Mouse (Mus musculus): Measurements from ENCODE around the gene Dyrk1b. TPM values are rescaled to one million over a fixed set of nuclear protein-coding genes. Genes with fewer than 3 reads are reported as not detected.
A peak's percentile ranks its signal among the peaks of the same experiment; 100 is the strongest.
"Not testable (repeated sequence)": the region's sequence is repeated elsewhere in the genome, so short reads cannot be mapped to it uniquely, and the experiment has no call there.

The Dyrk1b gene
- total RNA-seq, 1 experiment, result 3.9 TPM

DNA sequence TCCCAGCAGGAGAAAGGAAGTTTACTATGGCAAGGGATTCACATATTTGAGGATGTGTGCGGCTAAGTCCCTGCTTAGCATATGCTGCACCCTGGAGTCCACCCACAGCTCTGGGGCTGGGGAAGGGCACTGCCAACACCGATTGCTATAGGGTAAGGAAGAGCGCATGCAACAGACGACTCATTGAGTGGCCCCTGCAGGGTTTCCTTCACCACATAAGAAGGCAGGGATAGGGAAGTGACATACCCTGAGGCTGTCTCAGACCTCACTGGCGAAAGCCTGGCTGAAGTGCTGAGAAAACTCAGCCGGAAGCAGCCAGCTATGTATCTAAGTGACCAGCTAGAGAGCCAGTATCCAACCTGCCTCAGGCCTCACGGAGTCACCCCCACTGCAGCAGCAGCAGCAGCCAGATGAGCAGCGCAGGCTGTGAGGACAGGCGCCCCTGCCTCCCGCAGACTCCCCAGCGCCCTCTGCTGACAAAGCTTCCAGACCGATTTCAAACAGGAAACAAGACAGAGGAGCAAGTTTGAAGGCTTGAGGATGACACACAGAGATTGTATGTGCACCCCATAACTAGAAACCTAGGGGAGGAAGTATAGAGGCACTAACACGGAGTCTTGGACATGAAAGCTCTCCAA is 27.6 kb upstream of the Dyrk1b start:
- Histone ChIP-seq H3K4me1 (ENCODE audit: control insufficient read depth in 2 of 2, insufficient read depth in 2 of 2, low read length in 2 of 2, poor library complexity in 1 of 2) (peaks cover 0 to 15% of the 10 kb centered on the region in 2 experiments; a peak in 2 of 4 replicates), H3K4me3 (ENCODE audit: insufficient read depth in 1 of 2, low read depth in 1 of 2, low read length in 2 of 2, poor library complexity in 1 of 2, severe bottlenecking in 1 of 2) (no peak overlapping the region), H3K27ac (ENCODE audit: insufficient read depth, low read depth, low read length, poor library complexity, severe bottlenecking) (no peak overlapping the region), H3K9me3 (ENCODE audit: control insufficient read depth, insufficient read depth, low read depth, low read length) (no peaks in the 10 kb centered on the region), H3K9ac (ENCODE audit: insufficient read depth, low read depth, low read length, poor library complexity, severe bottlenecking) (no peak overlapping the region), H3K36me3 (ENCODE audit: control insufficient read depth, insufficient read depth, low read length, poor library complexity, severe bottlenecking) (no peaks in the 10 kb centered on the region)
- no peak for DNase-seq (ENCODE audit: low read depth, low spot score)
- TF ChIP-seq ZNF384 (IDR thresholded peaks at IDR 0.05; ENCODE audit: low read depth, low read length) (no peak), MAFK (IDR thresholded peaks at IDR 0.05; ENCODE audit: insufficient read depth, low read depth, low read length) (no peak), CHD2 (IDR thresholded peaks at IDR 0.05; ENCODE audit: low read depth, low read length) (no peak), HCFC1 (IDR thresholded peaks at IDR 0.05; ENCODE audit: borderline replicate concordance, insufficient read depth, low read length) (no peak), ZC3H11A (IDR thresholded peaks at IDR 0.05; ENCODE audit: borderline replicate concordance, low read depth, low read length) (no peak)
- in situ Hi-C loops (cut with MboI; ENCODE audit: low sequenced_read_pairs in 2 of 2, unreplicated experiment in 2 of 2), result no loop called here

DNA sequence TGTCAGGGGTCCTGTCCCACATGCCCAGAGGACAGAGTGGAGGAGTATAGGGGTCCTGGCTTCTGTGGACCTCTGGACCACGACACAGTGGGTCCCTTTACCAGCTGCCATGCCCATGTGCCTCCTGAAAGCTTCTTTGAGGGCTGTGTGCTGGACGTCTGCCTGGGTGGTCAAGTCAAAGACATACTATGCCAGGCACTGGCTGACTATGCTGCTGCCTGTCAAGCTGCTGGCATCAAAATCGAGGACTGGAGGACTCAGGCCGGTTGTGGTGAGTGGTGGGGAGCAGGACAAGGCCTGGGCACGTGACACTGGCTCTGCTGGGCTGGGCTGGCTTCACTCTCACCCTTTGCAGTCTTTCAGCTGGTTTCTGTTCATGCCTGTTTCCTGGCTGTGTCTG is 25.7 kb upstream of the Dyrk1b start:
- H3K4me3 ChIP-seq (ENCODE audit: insufficient read depth in 1 of 2, low read depth in 1 of 2, low read length in 2 of 2, poor library complexity in 1 of 2, severe bottlenecking in 1 of 2); in situ Hi-C loops (cut with MboI; ENCODE audit: low sequenced_read_pairs in 2 of 2, unreplicated experiment in 2 of 2): not testable (repeated sequence)

DNA sequence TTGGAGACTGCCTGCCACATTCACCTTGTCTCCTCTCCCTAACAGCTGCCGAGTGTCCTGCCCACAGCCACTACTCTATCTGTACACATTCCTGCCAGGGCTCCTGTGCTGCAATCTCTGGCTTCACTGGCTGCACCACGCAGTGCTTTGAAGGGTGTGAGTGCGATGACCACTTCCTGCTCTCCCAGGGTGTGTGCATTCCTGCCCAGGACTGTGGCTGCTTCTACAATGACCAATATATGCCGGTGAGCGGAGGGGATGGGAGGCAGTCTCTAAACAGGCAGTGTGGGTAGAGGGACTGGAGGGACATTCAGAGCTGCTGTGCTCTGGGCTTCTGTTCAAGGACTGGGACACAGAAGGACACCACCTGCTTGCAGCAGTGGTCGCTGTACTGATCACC is 20.0 kb upstream of the Dyrk1b start:
- H3K9ac ChIP-seq (ENCODE audit: insufficient read depth, low read depth, low read length, poor library complexity, severe bottlenecking), result no peak overlapping the region
- H3K36me3 ChIP-seq (ENCODE audit: control insufficient read depth, insufficient read depth, low read length, poor library complexity, severe bottlenecking), result no peaks in the 10 kb centered on the region
- H3K9me3 ChIP-seq (ENCODE audit: control insufficient read depth, insufficient read depth, low read depth, low read length), result no peaks in the 10 kb centered on the region
- no peak overlapping the region for H3K4me3 ChIP-seq (ENCODE audit: insufficient read depth in 1 of 2, low read depth in 1 of 2, low read length in 2 of 2, poor library complexity in 1 of 2, severe bottlenecking in 1 of 2)
- no peak for DNase-seq (ENCODE audit: low read depth, low spot score)
- in situ Hi-C loops (cut with MboI; ENCODE audit: low sequenced_read_pairs in 2 of 2, unreplicated experiment in 2 of 2), result no loop called here
- 0 out of 4 replicates have a peak, but pooled peaks cover 0 to 3% of the 10 kb centered on the region in 2 experiments for H3K4me1 ChIP-seq (ENCODE audit: control insufficient read depth in 2 of 2, insufficient read depth in 2 of 2, low read length in 2 of 2, poor library complexity in 1 of 2)
- TF ChIP-seq ZC3H11A (IDR thresholded peaks at IDR 0.05; ENCODE audit: borderline replicate concordance, low read depth, low read length), result no peak
- no peak for TF ChIP-seq HCFC1 (IDR thresholded peaks at IDR 0.05; ENCODE audit: borderline replicate concordance, insufficient read depth, low read length)
- no peak for TF ChIP-seq MAFK (IDR thresholded peaks at IDR 0.05; ENCODE audit: insufficient read depth, low read depth, low read length)
- no peak for TF ChIP-seq ZNF384 (IDR thresholded peaks at IDR 0.05; ENCODE audit: low read depth, low read length)
- no peak for TF ChIP-seq CHD2 (IDR thresholded peaks at IDR 0.05; ENCODE audit: low read depth, low read length)
- no peak overlapping the region for H3K27ac ChIP-seq (ENCODE audit: insufficient read depth, low read depth, low read length, poor library complexity, severe bottlenecking)

More for the DNA sequence above, 25.7 kb upstream of the Dyrk1b start:
- not testable (repeated sequence) for H3K4me1 ChIP-seq (ENCODE audit: control insufficient read depth in 2 of 2, insufficient read depth in 2 of 2, low read length in 2 of 2, poor library complexity in 1 of 2); H3K9me3 ChIP-seq (ENCODE audit: control insufficient read depth, insufficient read depth, low read depth, low read length); H3K9ac ChIP-seq (ENCODE audit: insufficient read depth, low read depth, low read length, poor library complexity, severe bottlenecking); DNase-seq (ENCODE audit: low read depth, low spot score); H3K36me3 ChIP-seq (ENCODE audit: control insufficient read depth, insufficient read depth, low read length, poor library complexity, severe bottlenecking); H3K27ac ChIP-seq (ENCODE audit: insufficient read depth, low read depth, low read length, poor library complexity, severe bottlenecking)

DNA sequence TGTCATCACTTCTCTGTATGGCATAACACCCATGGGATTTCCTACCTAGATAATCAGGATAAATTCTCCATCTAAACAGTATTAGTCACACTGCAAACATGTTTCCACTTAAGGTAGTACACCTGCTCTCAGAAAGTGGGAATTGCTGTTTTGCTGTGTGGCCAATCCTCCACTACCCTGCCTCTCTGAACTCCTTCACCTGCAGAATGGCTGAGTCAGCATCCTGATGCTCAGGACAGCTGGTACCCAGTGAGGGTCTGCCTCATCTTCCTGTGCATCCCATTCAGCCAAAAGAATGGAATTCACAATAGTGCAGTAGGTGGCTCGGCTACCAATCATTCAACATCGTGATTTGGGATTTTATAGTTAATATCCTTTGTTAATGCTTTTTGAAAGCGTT is 19.4 kb upstream of the Dyrk1b start:
- DNase-seq (ENCODE audit: low read depth, low spot score), result no peak
- H3K27ac ChIP-seq (ENCODE audit: insufficient read depth, low read depth, low read length, poor library complexity, severe bottlenecking), result no peak overlapping the region
- no peaks in the 10 kb centered on the region for H3K9me3 ChIP-seq (ENCODE audit: control insufficient read depth, insufficient read depth, low read depth, low read length)
- in situ Hi-C loops (cut with MboI; ENCODE audit: low sequenced_read_pairs in 2 of 2, unreplicated experiment in 2 of 2), result no loop called here
- H3K4me3 ChIP-seq (ENCODE audit: insufficient read depth in 1 of 2, low read depth in 1 of 2, low read length in 2 of 2, poor library complexity in 1 of 2, severe bottlenecking in 1 of 2), result no peak overlapping the region
- TF ChIP-seq CHD2 (IDR thresholded peaks at IDR 0.05; ENCODE audit: low read depth, low read length), result no peak
- peak; percentile 81 for TF ChIP-seq MAFK (IDR thresholded peaks at IDR 0.05; ENCODE audit: insufficient read depth, low read depth, low read length)
- no peak for TF ChIP-seq ZNF384 (IDR thresholded peaks at IDR 0.05; ENCODE audit: low read depth, low read length)
- TF ChIP-seq HCFC1 (IDR thresholded peaks at IDR 0.05; ENCODE audit: borderline replicate concordance, insufficient read depth, low read length), result no peak
- no peak for TF ChIP-seq ZC3H11A (IDR thresholded peaks at IDR 0.05; ENCODE audit: borderline replicate concordance, low read depth, low read length)
- H3K9ac ChIP-seq (ENCODE audit: insufficient read depth, low read depth, low read length, poor library complexity, severe bottlenecking), result no peak overlapping the region
- no peaks in the 10 kb centered on the region for H3K36me3 ChIP-seq (ENCODE audit: control insufficient read depth, insufficient read depth, low read length, poor library complexity, severe bottlenecking)
- H3K4me1 ChIP-seq (ENCODE audit: control insufficient read depth in 2 of 2, insufficient read depth in 2 of 2, low read length in 2 of 2, poor library complexity in 1 of 2), result 0 out of 4 replicates have a peak, but pooled peaks cover 0 to 3% of the 10 kb centered on the region in 2 experiments

Measured in ES-E14 (cell line).